Mouse (Mus musculus): Measurements from ENCODE around the gene Rasal1. TPM values are rescaled to one million over a fixed set of nuclear protein-coding genes. Genes with fewer than 3 reads are reported as not detected.
A peak's percentile ranks its signal among the peaks of the same experiment; 100 is the strongest.

Gene Rasal1
- polyA plus RNA-seq, 1 experiment from 2014 or later, result 0.39 TPM

- peak; percentile 16; the same call in 1 of the 2 replicates for ATAC-seq (replicated peaks; ENCODE audit: low FRiP score, low read depth)
- peaks cover 79% of the 10 kb centered on the region for H3K36me3 ChIP-seq (ENCODE audit: insufficient read depth, low read length)
- H3K9me3 ChIP-seq (replicated peaks; ENCODE audit: low read length), result no peaks in the 10 kb centered on the region
- H3K27me3 ChIP-seq (ENCODE audit: insufficient read depth, low read length), result no peaks in the 10 kb centered on the region
- no peak overlapping the region; the same call in 1 of the 2 replicates for H3K27ac ChIP-seq
- no peak overlapping the region for H3K4me2 ChIP-seq (ENCODE audit: low read length)
- DNase-seq (ENCODE audit: low spot score), result peak; percentile 79
- WGBS, result 72% methylated on average over 18 of the region's 18 CpGs
- peak; percentile 99 for TF ChIP-seq CTCF (IDR thresholded peaks at IDR 0.05; ENCODE audit: low read depth)
- no peaks in the 10 kb centered on the region for H3K4me1 ChIP-seq (replicated peaks; ENCODE audit: insufficient read depth, low read length)
- H3K4me3 ChIP-seq (replicated peaks; ENCODE audit: low read depth, low read length), result no peak overlapping the region
- no peak overlapping the region for H3K9ac ChIP-seq (ENCODE audit: low read depth, low read length)
These were observed 28.1 kb upstream of the Rasal1 start for GRCm38 (mm10) chr5:120620375-120621077.

GRCm38 (mm10) chr5:120621078-120621765, 27.4 kb upstream of the Rasal1 start:
- ATAC-seq (replicated peaks; ENCODE audit: low FRiP score, low read depth), result peak; percentile 31; the same call in 1 of the 2 replicates
- H3K27ac ChIP-seq, result no peak overlapping the region; the same call in 1 of the 2 replicates
- WGBS, result 70% methylated on average over 23 of the region's 23 CpGs

DNA sequence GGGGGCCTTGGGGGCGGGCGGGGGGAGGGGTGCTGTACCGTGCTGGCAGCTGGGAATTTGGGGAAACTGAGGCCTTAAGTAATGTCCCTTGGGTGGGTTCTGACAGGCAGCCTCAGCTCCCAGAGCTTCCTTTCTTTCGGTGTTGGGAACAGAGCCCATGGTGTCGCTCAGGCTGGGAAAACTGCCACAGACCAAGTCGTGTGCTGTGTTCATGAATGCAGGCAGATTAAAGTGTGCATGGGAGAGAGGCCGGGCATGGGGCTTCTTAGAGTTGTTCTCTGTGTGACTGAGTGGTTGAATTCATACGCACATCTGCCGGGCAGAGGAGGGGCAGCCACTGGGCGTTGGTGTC, 26.8 kb upstream of the Rasal1 start:
- peaks cover 86% of the 10 kb centered on the region for H3K36me3 ChIP-seq (ENCODE audit: insufficient read depth, low read length)
- H3K4me3 ChIP-seq (replicated peaks; ENCODE audit: low read depth, low read length), result no peak overlapping the region
- no peaks in the 10 kb centered on the region for H3K27me3 ChIP-seq (ENCODE audit: insufficient read depth, low read length)
- no peaks in the 10 kb centered on the region for H3K4me1 ChIP-seq (replicated peaks; ENCODE audit: insufficient read depth, low read length)
- H3K27ac ChIP-seq, result no peak overlapping the region
- no peak for ATAC-seq (replicated peaks; ENCODE audit: low FRiP score, low read depth)
- TF ChIP-seq CTCF (IDR thresholded peaks at IDR 0.05; ENCODE audit: low read depth), result no peak
- 90% methylated on average over 10 of the region's 10 CpGs for WGBS
- no peak overlapping the region for H3K4me2 ChIP-seq (ENCODE audit: low read length)
- no peaks in the 10 kb centered on the region for H3K9me3 ChIP-seq (replicated peaks; ENCODE audit: low read length)
- no peak for DNase-seq (ENCODE audit: low spot score)
- H3K9ac ChIP-seq (ENCODE audit: low read depth, low read length), result no peak overlapping the region

More at GRCm38 (mm10) chr5:120621078-120621765, 27.4 kb upstream of the Rasal1 start:
- Histone ChIP-seq H3K9me3 (replicated peaks; ENCODE audit: low read length) (no peaks in the 10 kb centered on the region), H3K4me3 (replicated peaks; ENCODE audit: low read depth, low read length) (no peak overlapping the region), H3K4me1 (replicated peaks; ENCODE audit: insufficient read depth, low read length) (no peaks in the 10 kb centered on the region), H3K36me3 (ENCODE audit: insufficient read depth, low read length) (peaks cover 85% of the 10 kb centered on the region), H3K27me3 (ENCODE audit: insufficient read depth, low read length) (no peaks in the 10 kb centered on the region), H3K4me2 (ENCODE audit: low read length) (no peak overlapping the region), H3K9ac (ENCODE audit: low read depth, low read length) (no peak overlapping the region)
- TF ChIP-seq CTCF (IDR thresholded peaks at IDR 0.05; ENCODE audit: low read depth), result no peak
- DNase-seq (ENCODE audit: low spot score), result peak; percentile 24

DNA sequence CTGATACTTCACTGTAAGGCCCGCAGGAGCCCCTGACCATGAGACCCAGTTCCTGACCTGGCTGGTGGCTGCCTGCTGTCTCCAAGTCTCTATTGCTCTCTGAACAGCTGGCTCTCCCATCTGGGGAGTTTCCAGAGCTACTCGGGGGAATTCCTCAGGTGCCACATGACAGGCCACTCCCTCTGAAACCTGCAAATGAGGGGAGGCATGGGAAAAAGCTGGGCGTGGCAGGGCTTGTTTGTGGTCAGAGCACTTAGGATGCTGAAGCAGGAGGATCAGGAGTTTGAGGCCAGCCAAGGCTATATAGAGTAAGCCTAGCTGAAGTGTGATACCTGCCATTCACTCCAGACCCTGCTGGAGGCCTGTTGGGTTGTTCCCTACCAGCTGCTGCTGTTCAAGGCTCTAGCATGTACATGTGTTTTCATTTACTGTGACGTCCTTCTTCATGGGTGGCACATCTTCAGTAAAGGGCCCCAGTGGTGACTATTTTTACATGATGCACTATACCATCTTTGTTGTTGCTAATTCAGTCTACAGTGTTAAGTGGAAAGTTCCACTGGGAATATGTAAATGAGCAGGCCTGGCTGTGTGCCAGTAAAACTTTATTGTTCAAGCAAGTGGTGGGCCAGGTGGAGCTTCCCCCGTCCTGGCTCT, 26.3 kb upstream of the Rasal1 start:
- no peak for TF ChIP-seq CTCF (IDR thresholded peaks at IDR 0.05; ENCODE audit: low read depth)
- no peak overlapping the region for H3K4me2 ChIP-seq (ENCODE audit: low read length)
- no peaks in the 10 kb centered on the region for H3K9me3 ChIP-seq (replicated peaks; ENCODE audit: low read length)
- no peak overlapping the region for H3K4me3 ChIP-seq (replicated peaks; ENCODE audit: low read depth, low read length)
- ATAC-seq (replicated peaks; ENCODE audit: low FRiP score, low read depth) (no peak), DNase-seq (ENCODE audit: low spot score) (peak; percentile 28)
- H3K27ac ChIP-seq, result no peak overlapping the region
- H3K4me1 ChIP-seq (replicated peaks; ENCODE audit: insufficient read depth, low read length), result no peaks in the 10 kb centered on the region
- H3K36me3 ChIP-seq (ENCODE audit: insufficient read depth, low read length), result peaks cover 86% of the 10 kb centered on the region
- no peaks in the 10 kb centered on the region for H3K27me3 ChIP-seq (ENCODE audit: insufficient read depth, low read length)
- no peak overlapping the region for H3K9ac ChIP-seq (ENCODE audit: low read depth, low read length)
- 64% methylated on average over 5 of the region's 5 CpGs for WGBS

- no peak overlapping the region for H3K4me3 ChIP-seq (replicated peaks; ENCODE audit: low read depth, low read length)
- peaks cover 70% of the 10 kb centered on the region for H3K36me3 ChIP-seq (ENCODE audit: insufficient read depth, low read length)
- 87% methylated on average over 10 of the region's 10 CpGs for WGBS
- H3K4me1 ChIP-seq (replicated peaks; ENCODE audit: insufficient read depth, low read length), result no peaks in the 10 kb centered on the region
- no peak for TF ChIP-seq CTCF (IDR thresholded peaks at IDR 0.05; ENCODE audit: low read depth)
- no peaks in the 10 kb centered on the region for H3K27me3 ChIP-seq (ENCODE audit: insufficient read depth, low read length)
- no peak overlapping the region for H3K4me2 ChIP-seq (ENCODE audit: low read length)
- H3K9me3 ChIP-seq (replicated peaks; ENCODE audit: low read length), result no peaks in the 10 kb centered on the region
- H3K27ac ChIP-seq, result no peak overlapping the region
- DNase-seq (ENCODE audit: low spot score) (no peak), ATAC-seq (replicated peaks; ENCODE audit: low FRiP score, low read depth) (no peak)
- no peak overlapping the region for H3K9ac ChIP-seq (ENCODE audit: low read depth, low read length)
These were observed 24.2 kb upstream of the Rasal1 start for GRCm38 (mm10) chr5:120624427-120624826.

GRCm38 (mm10) chr5:120626399-120626798, 22.2 kb upstream of the Rasal1 start:
- Histone ChIP-seq H3K27ac (no peak overlapping the region), H3K4me2 (ENCODE audit: low read length) (no peak overlapping the region), H3K9me3 (replicated peaks; ENCODE audit: low read length) (no peaks in the 10 kb centered on the region), H3K4me1 (replicated peaks; ENCODE audit: insufficient read depth, low read length) (no peaks in the 10 kb centered on the region), H3K36me3 (ENCODE audit: insufficient read depth, low read length) (peaks cover 57% of the 10 kb centered on the region), H3K9ac (ENCODE audit: low read depth, low read length) (no peak overlapping the region), H3K27me3 (ENCODE audit: insufficient read depth, low read length) (no peaks in the 10 kb centered on the region; the same call in 1 of the 2 replicates), H3K4me3 (replicated peaks; ENCODE audit: low read depth, low read length) (no peak overlapping the region)
- DNase-seq (ENCODE audit: low spot score) (peak; percentile 71), ATAC-seq (replicated peaks; ENCODE audit: low FRiP score, low read depth) (peak; percentile 71)
- TF ChIP-seq CTCF (IDR thresholded peaks at IDR 0.05; ENCODE audit: low read depth), result no peak
- WGBS, result 47% methylated on average over 19 of the region's 19 CpGs
